ENCODE assay signal across 8 mouse cellular contexts in the genomic region with DNA sequence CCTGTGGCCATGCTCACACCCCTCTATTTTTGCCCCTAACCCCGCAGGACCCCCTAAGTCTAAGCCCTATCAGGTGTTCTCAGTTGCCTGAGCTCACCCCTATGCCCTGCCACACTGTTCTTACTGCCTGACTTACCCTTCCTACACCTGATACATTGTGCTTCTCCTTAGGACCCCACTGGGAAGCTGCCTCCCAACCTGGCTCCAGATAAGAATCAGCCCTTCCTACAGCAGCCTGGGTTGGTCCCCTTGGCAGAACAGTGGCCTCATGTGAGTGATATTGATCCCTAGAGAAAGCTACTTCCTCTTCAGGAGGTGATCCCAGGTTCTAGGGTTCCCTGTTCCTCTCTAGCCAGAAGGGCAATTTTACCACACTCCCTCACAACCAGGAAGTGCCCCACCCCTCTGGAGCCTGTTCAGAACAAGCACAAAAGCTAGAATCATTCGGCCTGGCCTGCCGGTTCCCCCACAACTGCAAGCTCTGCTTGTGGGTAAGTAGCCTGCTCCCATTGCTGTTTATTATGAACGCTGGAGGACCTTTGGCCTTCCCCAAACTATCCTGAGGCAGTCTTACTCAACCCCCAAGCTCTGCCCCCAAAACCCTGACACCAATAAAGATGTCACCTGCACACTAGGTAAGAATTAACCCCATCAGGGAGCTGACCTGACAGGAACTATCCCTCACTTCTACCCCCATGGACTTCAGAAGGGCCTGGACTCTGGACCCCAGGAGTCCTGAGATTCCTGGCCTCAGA. TPM values are rescaled to one million over a fixed set of nuclear protein-coding genes. Genes with fewer than 3 reads are reported as not detected.
DNase-seq lines count a peak whose midpoint lies in the region; ATAC-seq and TF ChIP-seq lines count a peak whose summit lies in the region.

Slc22a18 (plus strand) TSS at position 390 of the 755 bp plus-strand sequence.

- H3K27ac ChIP-seq in gastrocnemius, adult 2 months: peak within 1 kb of the TSS; percentile 24
- peak within 1 kb of the TSS; percentile 62 for H3K27ac ChIP-seq in intestine, embryonic 16.5 days (ENCODE audit: low read length)
- no peak within 1 kb of the TSS for H3K27ac ChIP-seq in liver, embryonic 14.5 days
- no peak within 1 kb of the TSS for H3K27ac ChIP-seq in thymus, adult 2 months (ENCODE audit: control insufficient read depth, insufficient read depth, low read length)

- peak within 1 kb of the TSS; percentile 45 for H3K4me3 ChIP-seq in gastrocnemius, adult 2 months
- peak within 1 kb of the TSS; percentile 39 for H3K4me3 ChIP-seq in intestine, embryonic 16.5 days (ENCODE audit: low read length)
- H3K4me3 ChIP-seq in liver, embryonic 14.5 days (ENCODE audit: insufficient read depth in 1 of 2, low read depth in 2 of 2, low read length in 2 of 2): peak within 1 kb of the TSS; percentile 6 to 31; a peak in 2 of 4 replicates
- no peak within 1 kb of the TSS for H3K4me3 ChIP-seq in thymus, adult 2 months (ENCODE audit: control insufficient read depth, insufficient read depth, low read length)

- H3K9ac ChIP-seq in intestine, embryonic 16.5 days (ENCODE audit: low read depth, low read length): peak within 1 kb of the TSS; percentile 57
- H3K9ac ChIP-seq in liver, embryonic 14.5 days (replicated peaks): no peak within 1 kb of the TSS

- peak; percentile 55 for DNase-seq in gastrocnemius, adult 2 months
- DNase-seq in gastrocnemius, postnatal 4 days (ENCODE audit: low spot score in 2 of 2): no peak
- DNase-seq in liver, embryonic 14.5 days (ENCODE audit: low read depth in 3 of 3, low spot score in 3 of 3): no peak
- peak; percentile 53 for DNase-seq in urinary bladder, adult 2 months (ENCODE audit: low spot score)
- DNase-seq in layer of hippocampus, postnatal 36 days: no peak
- DNase-seq in thymus, adult 2 months: no peak
- DNase-seq in cerebellum, postnatal 4 days (ENCODE audit: low spot score in 2 of 2): no peak

- TF ChIP-seq CTCF in gastrocnemius, adult 2 months (IDR thresholded peaks at IDR 0.05): no peak
- no peak for TF ChIP-seq CTCF in liver, embryonic 14.5 days (IDR thresholded peaks at IDR 0.05; ENCODE audit: low read depth)
- TF ChIP-seq CTCF in thymus, adult 2 months (IDR thresholded peaks at IDR 0.05; ENCODE audit: borderline replicate concordance, control insufficient read depth, extremely low read depth, insufficient read depth, low read length, poor library complexity): no peak

- H3K9me3 ChIP-seq in intestine, embryonic 16.5 days (ENCODE audit: control insufficient read depth, low read length): no peaks in the 10 kb centered on the region
- H3K9me3 ChIP-seq in liver, embryonic 14.5 days (ENCODE audit: control insufficient read depth, low read length): no peaks in the 10 kb centered on the region

- no peak for TF ChIP-seq EP300 in liver, embryonic 14.5 days (IDR thresholded peaks at IDR 0.05; ENCODE audit: low read depth)

- peak; percentile 72 for ATAC-seq in intestine, embryonic 16.5 days
- ATAC-seq in liver, embryonic 14.5 days (ENCODE audit: insufficient read depth): peak; percentile 14; the same call in 1 of the 2 replicates

- intact Hi-C loops in gastrocnemius, adult 2 months (cut with DNase I): no loop called here

- H3K27me3 ChIP-seq in intestine, embryonic 16.5 days (replicated peaks; ENCODE audit: control insufficient read depth, insufficient read depth, low read length): no peaks in the 10 kb centered on the region
- no peaks in the 10 kb centered on the region for H3K27me3 ChIP-seq in liver, embryonic 14.5 days (ENCODE audit: control insufficient read depth, insufficient read depth, low read length)
- H3K27me3 ChIP-seq in thymus, adult 2 months (ENCODE audit: control insufficient read depth, insufficient read depth, low read length): no peaks in the 10 kb centered on the region

- WGBS in intestine, embryonic 16.5 days: 26% methylated on average over 4 of the region's 4 CpGs
- 11% methylated on average over 4 of the region's 4 CpGs for WGBS in liver, embryonic 14.5 days (ENCODE audit: insufficient replicate concordance)
- 18% methylated on average over 4 of the region's 4 CpGs for WGBS in thymus, adult 2 months

- H3K4me1 ChIP-seq in intestine, embryonic 16.5 days (ENCODE audit: control insufficient read depth, insufficient read depth, low read length): peaks cover 13% of the 10 kb centered on the region; the same call in 1 of the 2 replicates
- peaks cover 0 to 3% of the 10 kb centered on the region in 2 experiments; a peak in 1 of 4 replicates for H3K4me1 ChIP-seq in liver, embryonic 14.5 days (replicated peaks; ENCODE audit: control insufficient read depth in 2 of 2, insufficient read depth in 2 of 2, low read length in 1 of 2)
- no peaks in the 10 kb centered on the region for H3K4me1 ChIP-seq in thymus, adult 2 months (replicated peaks; ENCODE audit: control insufficient read depth, insufficient read depth, low read length)

- H3K36me3 ChIP-seq in intestine, embryonic 16.5 days (ENCODE audit: control insufficient read depth, insufficient read depth, low read length): no peaks in the 10 kb centered on the region
- no peaks in the 10 kb centered on the region for H3K36me3 ChIP-seq in liver, embryonic 14.5 days (replicated peaks; ENCODE audit: control insufficient read depth, insufficient read depth, low read depth)
- H3K36me3 ChIP-seq in thymus, adult 2 months (ENCODE audit: control insufficient read depth, insufficient read depth, low read length): no peaks in the 10 kb centered on the region

- TF ChIP-seq POLR2A in thymus, adult 2 months (IDR thresholded peaks at IDR 0.05; ENCODE audit: control insufficient read depth, extremely low read depth, insufficient read depth, low read length, poor library complexity): no peak

- H3K4me2 ChIP-seq in intestine, embryonic 16.5 days (ENCODE audit: low read depth, low read length): peak within 1 kb of the TSS; percentile 45
- H3K4me2 ChIP-seq in liver, embryonic 14.5 days (ENCODE audit: low read depth): peak within 1 kb of the TSS; percentile 22

RNA-seq across cellular contexts. Expression of gene Slc22a18, which starts in this region (rescaled TPM):
- total RNA-seq in gastrocnemius, adult 2 months (2021): under 1 TPM; 0.17 to 0.20 TPM
- under 1 TPM; 0.44 to 0.86 TPM for total RNA-seq in gastrocnemius, postnatal 4 days (2021)
- 18.2 and 22.7 TPM in 2 replicates for polyA plus RNA-seq in intestine, embryonic 16.5 days (2015; fragmentation: Nextera tagmentation; extraction: Ambion mirVana)
- 7.2 and 13.2 TPM in 2 replicates for polyA plus RNA-seq in liver, embryonic 14.5 days (2012; rRNA removed)
- polyA plus RNA-seq in liver, embryonic 14.5 days (2014; fragmentation: Nextera tagmentation; extraction: Ambion mirVana): 9.4 and 9.8 TPM in 2 replicates
- 17.8 and 19.0 TPM in 2 replicates for polyA plus RNA-seq in urinary bladder, adult 2 months (2012; rRNA removed)
- under 1 TPM; 0.28 to 0.65 TPM for total RNA-seq in layer of hippocampus, postnatal 36 days (2021)
- 6.1 and 8.0 TPM in 2 replicates for polyA plus RNA-seq in thymus, adult 2 months (2012; rRNA removed)

Comparison
In these comparisons a context has a peak if more than half of its experiments do, and no peak if none do; other contexts are left out.
1. Peak in DNase-seq, H3K4me3 ChIP-seq and H3K27ac ChIP-seq in gastrocnemius, adult 2 months; RNA of the gene not detected or under 1 TPM.